Mouse (Mus musculus) c-Kit-positive CD71-positive TER-119-positive erythroid progenitor cells, embryonic 14.5 days (primary cell): ENCODE measurements around the gene Strip1.

ENCODE experiments used
- DNase-seq: peaks from one replicate; pipeline ENCODE4 v3.0.0-alpha.2; 2013; ENCODE audit warnings: low spot score

The Strip1 gene

DNA sequence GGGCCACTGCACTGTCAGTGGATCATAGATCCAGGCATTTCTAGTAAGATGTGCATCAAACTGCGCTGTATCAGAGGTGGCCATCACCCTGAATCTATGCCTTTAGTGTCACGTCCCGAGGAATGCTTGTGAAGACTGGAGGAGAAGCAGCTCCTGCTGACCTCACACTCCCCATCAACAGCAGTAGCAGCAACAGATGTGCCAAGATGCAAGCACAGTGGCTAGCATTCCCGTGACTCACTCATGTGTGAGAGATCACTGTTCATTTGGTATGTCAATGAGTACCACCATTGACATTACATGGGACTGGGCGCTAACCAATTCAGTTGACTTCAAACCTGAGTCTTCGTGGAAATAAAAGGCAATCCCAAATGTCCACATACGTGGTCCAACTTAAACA lies 3.9 kb downstream of the Strip1 start:
- DNase-seq = no peak

DNA sequence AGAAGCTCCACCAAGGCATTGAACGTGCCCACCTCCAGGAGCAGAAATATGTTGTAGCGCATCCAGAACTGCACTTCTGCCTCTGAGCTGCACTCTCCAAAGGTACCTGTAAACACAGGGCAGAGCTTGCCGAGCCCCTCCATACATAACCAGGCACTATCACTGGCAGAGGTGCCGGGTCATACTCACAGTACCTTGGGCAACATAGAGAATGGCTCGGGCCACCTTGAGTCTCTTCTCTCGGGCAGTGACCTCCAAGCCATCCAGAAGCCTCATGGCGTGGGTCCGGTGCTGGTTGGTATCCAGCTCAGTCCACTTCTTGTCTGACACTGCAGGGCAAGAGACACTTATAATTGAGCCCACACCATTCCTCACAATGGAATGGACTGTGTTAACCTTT lies 4.7 kb downstream of the Strip1 start:
- no peak for DNase-seq

DNA sequence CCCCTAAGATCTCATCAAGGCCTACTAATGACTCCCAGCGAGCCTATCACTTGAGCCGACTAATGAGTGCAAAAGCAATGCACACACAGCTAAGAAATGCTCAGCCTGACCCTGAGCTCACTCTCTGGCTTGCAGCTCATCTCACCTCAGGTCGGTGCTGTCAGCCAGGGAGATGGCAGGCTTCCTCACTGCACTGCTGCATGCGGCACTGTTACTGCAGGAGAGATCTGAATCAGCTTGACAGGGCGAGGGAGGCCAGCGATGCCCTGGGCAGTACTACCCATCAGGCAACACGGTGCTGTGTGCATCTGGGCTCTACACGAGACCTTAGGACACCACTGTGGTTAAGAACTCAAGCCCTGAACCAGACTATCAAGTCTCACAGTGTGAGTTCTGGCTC lies 6.0 kb downstream of the Strip1 start:
- no peak for DNase-seq

DNA sequence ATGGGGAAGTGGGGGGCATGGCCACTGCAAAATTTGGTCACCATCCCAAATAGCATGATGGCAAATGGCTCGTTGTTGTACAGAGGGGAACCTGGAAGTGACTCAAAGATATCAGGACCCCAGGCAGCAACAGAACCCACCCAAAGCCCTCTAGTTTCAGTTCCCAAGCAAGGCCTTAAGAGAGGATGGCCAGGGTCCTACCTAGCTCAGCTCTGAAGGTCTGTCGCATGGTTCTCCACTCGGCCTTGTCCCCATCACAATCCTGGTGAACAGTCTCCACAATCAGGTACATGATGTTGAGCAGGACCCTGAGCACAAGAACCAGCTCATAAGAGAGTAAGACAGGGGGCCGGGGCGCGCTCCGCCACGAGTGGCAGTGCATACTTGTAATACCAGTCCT lies 7.1 kb downstream of the Strip1 start:
- no peak for DNase-seq

DNA sequence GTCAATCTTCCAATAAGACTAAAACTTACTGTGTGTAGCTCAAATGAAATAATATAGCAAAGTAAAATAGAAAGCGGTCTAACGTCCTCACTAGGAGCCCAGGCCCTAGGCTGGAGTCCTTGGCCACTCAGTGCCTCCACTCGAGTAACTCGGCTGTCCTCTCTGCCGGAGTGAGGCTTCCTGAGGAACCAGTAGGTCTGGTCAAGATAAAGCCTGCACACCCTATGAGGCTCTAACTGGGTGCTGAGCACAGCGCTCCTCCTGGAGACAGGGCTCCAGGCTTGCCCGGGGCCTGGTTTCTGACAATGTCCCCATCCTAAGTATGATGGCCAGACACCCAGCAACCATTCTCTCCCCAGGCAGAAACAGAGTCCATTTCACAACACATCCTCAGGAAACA lies 9.0 kb downstream of the Strip1 start:
- DNase-seq = no peak

DNA sequence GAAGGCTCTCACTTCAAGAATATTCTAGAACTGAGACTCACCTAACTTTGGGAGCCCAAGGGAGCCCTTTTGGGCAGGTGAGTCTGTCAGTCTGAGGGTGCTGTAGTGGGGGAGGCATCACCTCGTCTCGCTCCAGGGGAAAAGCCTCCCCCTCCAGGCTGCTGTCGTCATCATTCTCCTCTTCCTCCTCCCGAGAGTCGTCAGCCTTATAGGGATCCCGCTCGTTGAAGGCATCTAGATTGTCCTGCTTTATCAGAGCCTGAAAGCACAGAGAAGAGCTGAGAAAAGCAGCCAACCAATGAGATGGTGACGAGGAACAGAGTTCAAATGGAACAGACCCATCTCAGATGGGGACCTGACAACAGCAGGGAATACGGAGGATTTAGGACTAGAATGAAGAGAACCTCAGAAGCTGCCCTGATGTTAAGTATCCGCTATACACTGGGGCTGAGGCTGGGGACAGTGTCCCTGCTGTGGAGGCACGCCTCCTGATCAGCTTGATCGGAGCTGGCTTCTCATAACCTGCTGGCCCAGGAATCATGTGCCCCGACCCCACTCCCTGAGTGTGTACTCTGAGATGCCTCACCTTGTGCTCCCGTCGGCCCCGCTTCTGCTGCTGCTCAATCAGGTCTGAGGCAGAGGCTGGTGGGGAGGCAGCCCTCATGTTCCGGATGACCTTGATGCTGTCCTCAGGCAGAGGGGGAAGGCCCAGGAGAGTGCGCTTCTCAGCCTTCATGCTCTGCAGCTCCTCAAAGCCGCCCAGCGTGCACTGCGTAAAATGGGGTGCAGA lies 10.0 kb downstream of the Strip1 start:
- no peak for DNase-seq

DNA sequence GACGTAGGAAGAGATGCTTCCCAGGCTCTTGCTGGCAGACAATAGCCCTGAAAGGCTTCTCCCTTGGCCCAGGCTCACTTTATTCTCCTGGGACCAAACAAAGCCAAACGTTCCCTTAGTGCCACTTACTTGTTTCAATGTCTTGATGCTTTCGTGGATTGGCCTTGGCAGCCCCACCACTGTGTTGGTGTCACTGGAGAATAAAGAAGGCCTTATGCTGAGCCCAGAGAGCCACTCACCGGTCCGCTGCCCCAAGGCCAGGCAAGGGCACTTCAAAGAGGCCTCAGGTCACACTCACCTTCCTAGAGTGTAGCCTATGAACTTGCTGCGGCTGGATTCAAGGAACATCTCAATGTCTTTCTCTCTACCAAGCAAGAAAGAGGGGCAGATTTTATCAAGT lies 11.6 kb downstream of the Strip1 start:
- no peak for DNase-seq

DNA sequence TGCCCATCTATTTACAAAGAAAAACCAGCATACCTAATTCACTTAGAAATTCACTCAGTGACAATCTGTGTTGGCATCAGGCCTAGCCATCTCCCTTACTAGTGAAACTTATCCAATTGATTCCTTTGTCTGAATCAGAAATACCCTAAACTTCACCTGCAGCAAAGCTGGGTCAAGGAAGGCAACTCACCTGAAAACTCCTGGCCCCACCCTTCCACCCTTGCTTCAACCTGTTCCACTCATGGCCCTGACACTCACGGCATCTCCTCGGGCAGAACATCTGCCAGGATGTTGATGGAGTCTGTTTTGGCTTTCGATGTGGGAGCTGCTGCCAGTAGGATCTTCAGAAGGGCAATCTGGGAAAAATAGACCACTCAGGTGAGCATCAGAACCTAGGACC lies 13.7 kb downstream of the Strip1 start:
- no peak for DNase-seq

DNA sequence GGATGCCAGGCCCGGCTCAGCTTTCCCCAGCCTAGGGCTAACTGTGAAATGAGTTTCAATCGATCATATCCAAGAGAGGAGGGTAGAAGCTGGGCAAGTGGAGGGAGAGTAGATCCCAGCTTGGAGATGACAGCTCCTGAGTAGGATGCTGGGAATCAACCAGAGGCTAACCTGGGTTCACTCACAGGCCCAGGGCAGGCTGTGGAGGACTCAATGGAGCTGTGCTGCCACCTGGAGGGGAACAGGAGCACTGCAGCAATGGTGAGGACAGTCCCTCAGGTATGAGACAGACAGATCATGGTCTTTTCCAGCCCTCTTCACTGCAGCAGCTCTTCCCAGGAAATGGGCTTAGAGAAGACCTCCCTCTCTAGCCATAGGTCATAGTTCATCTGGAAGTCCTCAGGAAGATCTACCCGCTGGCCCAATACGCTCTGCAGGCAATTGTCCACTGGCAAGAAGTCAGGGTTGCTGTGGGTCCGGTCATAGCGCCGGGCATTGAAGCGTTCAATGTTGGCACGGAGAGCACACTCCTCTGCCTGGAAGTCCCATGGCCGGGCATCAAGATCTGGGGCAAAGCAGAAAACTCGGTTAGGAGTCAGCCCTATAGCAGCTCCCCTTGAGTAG lies 18.5 kb downstream of the Strip1 start:
- peak; percentile 47 for DNase-seq

DNA sequence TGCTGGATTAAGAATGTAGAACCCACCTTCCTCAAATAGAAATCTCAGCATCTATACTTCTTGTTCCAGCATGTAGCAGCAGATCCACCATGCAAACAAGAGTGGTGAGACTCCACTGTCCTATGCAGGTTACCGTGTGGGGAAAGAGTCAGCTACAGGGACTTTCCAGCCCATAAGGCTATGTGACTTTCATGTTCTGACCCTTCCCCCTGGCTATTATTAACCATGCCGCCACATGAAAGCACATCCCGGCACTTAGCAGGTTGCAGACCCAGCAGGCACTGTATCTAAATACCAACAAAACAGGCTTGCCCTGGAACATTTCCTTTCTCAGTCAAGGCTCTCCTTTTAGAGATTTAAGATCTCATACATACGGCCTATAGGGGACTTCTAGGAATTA lies 20.1 kb downstream of the Strip1 start:
- no peak for DNase-seq

DNA sequence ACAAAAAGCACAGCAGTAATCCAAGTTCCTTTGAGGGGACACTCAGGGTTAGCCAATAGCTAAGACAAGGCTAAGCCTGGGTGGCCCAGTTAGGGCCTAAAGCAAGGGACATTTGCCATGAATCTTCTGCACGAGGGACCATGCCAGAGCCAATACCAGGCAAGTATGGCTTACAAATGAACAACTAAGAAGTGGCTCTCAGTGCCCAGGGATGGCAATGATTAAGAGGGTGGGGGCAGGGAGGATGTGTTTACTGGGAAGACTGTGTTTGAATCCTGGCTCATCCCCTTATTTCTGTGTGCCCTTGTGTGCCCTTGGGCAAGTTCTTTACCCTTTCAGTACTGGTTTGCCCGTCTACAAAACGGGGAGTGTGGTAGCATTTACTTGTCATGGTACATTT lies 22.1 kb downstream of the Strip1 start:
- DNase-seq = no peak

DNA sequence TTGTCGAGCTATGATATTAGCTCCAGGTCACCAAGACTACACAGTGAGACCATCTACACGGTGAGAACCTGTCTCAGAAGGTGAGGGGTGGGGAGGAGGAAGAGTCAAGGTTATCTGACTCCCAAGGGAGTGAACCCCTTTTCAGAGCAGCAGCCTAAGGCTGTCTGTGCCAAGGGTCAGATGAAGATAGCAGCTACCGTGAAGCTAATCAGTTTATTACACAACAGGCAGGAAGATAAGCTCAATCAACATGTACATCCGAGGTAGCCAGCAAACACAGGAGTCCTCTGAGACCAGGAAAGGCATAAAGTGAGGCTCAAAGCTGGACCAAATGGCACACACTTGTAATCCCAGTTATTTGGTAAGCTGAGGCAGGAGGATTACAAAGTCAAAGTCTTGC lies 22.7 kb downstream of the Strip1 start:
- no peak for DNase-seq

DNA sequence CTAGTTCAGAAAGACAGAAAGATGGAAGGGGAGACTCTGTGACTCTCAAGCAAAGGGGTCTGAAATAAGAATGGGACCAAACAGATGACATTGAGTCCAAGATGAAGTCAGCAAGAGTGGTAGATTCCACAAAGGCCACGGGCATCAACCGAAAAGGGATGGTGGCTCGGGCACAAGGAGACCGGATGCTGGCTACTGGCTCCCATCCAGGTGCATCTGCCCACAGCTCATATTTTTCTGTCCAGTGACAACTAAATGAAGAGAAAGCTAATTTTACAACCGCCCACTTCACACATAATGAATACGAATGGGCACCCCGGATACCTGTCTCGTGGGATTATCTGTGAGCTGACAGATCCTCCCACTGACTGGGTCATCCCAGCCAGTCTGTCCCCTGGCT lies 24.3 kb downstream of the Strip1 start:
- DNase-seq = no peak

DNA sequence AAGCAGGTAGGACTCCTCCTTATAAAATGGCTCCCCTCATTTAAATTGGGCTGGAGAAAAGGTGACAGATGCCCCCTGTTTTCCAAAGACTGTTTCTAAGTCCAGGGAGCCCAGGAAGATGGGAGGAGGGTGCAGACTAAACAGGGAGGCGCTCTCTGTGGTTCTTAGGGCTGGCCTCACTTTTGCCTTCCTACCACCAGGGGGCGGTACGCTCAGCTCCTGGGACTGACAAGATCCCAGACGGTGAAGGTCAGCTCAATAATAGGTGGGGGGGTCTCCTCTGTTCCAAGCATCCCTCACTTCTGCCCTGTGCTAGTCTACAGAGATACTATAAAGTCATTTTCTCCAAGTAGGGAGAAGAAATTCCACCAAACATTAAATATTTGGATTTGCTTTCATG lies 26.2 kb downstream of the Strip1 start:
- peak; percentile 40 for DNase-seq

DNA sequence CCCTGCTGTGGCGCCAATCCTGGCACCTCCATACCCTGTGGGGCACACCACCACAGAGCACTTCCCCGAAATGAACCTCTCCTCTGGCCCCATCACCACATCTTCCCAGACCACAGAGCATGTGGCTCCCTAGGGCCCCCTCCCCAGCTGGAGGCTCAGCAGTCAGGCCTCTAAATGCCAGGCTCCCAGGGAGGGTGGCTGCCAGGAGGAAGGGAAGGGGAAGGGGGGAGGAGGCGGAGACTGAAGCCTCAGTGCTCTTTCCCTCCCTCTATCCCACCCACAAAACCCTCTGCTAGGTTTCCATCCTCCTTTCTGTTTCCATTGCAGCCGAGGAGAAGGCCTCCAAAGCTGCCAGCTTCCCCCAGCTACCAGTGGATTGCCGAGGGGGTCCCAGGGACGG lies 31.4 kb downstream of the Strip1 start:
- DNase-seq = no peak

DNA sequence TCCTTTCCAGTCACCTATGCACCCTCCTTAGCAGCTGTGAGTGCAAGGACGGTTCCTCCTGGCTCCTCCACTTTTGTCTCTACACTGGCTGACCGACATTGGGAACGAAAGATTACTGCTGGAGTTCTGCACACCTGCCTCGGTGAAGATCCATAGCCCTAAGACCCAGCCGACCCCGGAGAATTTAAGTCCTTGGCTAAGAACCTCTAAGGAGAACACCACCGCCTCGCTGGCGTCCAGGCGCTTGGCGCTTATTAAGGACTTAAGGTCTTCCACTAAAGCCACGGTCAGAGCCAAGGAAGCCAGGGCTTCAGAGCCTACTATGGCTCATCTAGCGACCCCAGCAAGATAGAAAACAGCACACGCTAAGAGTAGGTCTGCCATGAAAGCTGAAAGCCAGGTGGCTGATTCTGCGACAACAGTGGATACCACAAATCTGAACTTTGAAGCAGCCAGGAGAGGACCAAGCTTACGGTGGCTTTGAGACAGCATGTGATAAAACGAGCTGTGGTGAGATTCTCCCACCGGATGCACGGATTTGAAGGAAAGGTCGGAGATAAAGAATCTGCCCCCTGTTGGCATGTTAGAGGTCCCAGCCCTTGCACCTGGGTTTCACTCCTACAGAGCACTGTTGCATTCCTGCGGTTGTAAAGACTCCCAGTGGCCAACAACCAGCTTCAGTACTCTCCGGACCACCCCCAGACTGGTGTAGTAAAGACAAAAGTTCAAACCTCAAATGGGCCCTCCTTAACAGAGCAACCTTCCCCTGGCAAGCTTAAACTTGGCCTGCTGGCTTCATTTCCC lies 33.7 kb downstream of the Strip1 start:
- no peak for DNase-seq

DNA sequence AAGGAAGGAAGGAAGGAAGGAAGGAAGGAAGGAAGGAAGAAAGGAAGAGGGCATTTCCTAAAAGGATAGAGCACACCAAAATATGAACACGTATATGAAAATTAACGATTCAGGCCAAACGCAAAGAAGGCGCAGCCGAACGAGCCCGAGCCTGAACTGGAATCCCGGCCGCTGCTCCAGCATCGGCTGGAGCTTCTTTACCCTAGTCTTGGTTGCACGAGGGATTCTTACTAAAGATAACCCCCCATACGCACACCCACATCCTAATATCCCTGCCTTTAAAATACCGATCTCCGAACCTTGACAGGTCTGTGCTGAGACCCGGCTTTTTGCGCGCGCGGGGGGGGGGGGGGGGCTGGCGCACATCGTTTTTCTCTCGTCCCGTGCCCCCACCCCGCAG lies 34.4 kb downstream of the Strip1 start:
- no peak for DNase-seq

DNA sequence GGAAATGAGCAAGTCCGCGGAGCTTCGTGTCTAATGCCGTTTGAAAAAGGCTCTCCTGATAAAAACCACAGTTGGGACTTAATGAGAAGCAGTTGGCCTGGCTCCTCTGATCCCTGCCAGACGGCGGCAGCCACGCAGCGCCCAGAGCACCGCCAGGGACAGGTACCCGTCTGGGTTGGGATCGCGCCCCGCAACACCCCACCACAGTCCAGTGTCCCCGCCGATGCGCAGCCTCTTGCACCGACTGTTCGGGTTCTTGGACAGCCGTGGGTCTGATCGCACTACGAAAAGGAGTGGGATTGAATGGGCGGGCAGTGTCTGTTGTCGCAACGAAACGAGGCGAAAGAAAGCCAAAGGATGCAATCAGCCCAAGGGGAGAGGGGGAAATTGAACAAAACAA lies 34.9 kb downstream of the Strip1 start:
- DNase-seq = no peak

DNA sequence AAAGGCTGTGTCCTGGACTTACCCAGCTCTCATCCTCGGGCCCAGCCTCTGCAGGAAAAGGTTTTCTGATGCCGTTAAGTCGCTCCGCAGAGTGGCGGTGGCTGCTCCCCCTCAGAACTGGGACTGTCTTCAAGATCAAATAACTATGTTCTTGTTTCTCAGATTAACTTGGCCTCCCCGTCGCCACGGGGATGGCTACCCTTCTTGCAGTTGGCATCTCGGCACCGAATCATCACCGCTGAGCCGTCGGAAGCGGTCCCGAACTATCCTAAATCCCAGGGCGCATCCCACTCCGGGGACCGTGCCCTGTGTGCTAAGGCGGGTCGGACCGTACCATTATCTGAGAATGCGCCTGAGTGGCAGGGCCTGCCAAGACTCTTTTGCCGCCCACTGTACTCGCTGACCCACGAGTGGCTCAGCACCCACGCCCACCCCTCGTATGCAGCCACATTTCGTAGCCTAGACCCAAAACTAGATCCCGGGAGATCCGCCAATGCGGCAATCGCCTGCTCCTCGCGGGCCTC lies 35.5 kb downstream of the Strip1 start:
- no peak for DNase-seq

DNA sequence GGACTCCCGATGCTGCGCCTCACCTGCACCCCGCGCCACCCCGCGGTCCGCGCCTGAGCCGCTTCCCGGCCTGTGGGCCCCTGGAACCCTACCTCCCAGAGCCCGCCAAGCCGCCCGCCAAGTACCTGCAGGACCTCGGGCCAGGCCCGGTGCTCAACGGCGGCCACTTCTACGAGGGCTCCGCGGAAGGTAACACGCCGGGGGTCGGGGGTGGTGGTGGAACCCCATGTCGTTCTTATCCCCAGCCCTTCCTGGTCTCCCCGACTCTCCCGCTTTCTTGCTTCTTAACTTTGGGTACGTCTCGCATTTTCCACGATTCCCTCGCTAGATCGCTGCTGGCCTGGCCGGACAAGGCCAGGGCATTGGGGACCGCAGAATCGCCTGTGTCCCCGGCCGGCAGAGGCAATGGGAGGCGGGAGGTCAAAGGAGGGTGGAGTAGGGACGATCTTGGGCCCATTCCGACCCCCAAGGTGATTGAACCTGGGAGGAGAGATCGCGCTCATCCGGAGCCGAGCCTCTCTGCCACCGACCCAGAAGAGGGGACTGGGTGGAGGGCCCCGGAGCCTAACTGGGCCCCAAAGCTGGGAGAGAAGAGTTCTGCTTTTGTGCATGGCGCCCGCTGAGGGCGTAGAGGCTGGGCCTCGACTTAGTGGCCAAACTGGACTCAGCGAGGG lies 36.1 kb downstream of the Strip1 start:
- no peak for DNase-seq

DNA sequence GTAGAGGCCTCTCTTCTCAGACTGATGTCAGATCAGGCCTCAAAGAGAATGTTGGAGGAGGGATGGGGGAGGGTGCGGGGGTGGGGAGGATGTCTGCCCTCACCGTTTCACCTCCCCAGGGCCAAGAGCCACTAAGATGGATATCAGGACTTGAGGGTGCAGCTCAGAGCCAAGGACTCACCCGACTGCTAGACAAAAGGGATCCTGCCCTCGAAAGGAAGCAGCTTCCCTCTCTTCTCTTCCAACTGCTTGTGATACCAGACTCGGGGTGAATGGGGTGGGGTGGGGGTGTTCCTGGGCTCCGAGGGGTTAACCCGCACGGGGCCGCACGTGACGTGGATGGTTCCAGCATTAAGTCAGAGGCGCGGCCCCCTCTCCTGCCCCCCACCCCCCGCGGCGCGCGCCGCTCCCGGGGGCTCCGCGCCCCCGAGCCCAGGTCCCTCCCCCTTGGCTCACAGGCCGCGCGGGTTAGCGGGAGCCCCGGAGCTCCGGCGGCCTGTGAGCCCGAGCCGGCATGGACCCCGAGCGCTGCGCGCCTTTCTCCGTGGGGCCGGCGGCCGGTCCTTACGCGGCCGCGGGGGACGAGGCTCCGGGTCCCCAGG lies 36.7 kb downstream of the Strip1 start, which contains the start of gene Alx3:
TSS of gene Alx3 (plus strand) at position 370 of the 602 bp plus-strand sequence.
- DNase-seq = no peak

DNA sequence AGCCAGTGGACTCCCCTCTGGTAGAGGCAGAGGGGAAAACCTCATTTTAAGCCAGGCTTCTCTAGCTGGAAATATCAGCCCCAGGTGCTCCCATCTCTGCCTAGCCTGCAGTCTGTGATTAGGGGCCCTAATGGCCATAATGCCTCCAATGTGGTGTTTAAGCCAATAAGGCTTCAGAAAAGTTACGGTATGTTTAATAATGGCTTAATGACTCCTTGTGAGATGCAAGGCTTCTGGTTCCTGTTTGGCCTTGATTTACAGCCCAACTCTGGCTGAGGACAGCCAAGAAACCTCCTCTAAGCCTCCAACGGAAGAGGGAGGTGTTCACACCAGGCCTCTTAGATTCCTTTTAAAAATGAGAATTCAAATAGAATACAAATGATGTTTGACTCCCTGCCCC lies 37.9 kb downstream of the Strip1 start:
- DNase-seq = no peak
